Mouse (Mus musculus) left cerebral cortex, adult 8-10 months (tissue): Measurements from ENCODE around the gene Tmem158. TPM values are rescaled to one million over a fixed set of nuclear protein-coding genes. Genes with fewer than 3 reads are reported as not detected.

Experiments used
- DNase-seq, 2 experiments: peaks; one replicate each; pipeline ENCODE4 v3.0.0; 2022; ENCODE audit warnings: low spot score in 2 of 2
- total RNA-seq, 4 experiments: library from RNA; stranded (reverse); gene quantifications; 2 replicates each; pipeline ENCODE4 v1.2.4; 2022

Tmem158 gene
- 10 to 100 TPM; 73.6 to 80.0 (median 74.8) TPM for total RNA-seq

DNA sequence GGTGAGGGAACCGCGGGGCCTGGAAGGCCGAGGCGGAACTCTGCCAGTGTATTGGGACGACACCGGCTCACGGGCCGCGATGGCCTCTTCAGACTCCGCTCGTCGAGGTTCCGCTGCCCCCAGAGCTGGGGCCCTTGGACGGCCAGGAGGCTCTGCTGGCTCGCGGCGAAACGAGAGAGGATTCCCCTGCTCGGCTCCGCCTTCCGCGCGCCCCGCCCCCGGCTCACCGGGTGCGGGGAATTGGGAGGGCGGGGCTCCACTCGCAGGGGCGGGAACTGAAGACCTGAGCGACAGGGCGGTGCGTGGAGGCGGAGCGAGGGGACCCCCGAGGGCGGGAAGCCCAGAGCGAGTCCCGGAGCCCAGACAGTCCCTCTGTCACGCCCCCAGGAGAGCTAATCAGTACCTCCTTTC, at the start of gene Tmem158:
TSS of gene Tmem158 (minus strand) at position 154 of the 411 bp plus-strand sequence.
- peak in 1 of 2 experiments; percentile 71 for DNase-seq

DNA sequence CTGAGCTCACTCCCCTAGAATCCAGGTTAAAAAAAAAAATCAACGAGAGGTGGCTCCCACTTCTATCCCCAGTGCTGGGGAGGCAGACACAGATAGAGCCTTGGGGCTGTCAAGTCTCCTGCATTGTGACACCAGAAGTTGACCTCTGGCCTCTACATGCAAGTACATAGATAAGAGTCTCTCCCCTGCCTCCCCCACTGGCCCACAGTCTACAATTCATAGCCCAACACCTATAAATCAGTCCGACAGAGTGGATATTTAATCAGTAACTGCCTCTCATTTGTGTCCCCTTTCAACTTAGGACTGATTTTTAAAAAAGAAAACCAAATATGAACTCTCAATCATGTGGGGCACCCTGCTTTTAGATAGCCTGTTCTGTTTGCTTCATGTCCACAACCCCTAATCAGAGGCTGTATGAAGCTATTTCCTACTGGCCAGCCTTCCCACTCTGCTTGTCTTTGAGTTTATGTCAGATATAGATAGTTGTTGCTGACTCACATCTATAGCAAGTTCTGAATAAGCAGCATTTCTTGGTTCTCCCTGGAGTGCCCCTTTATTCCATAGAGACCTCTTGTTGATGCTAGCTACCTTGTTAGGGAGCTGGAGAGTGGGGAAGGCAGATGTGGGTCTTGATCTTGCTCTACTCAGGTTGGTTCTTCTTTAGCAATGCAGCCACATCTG, 49.3 kb upstream of the Tmem158 start:
- no peak for DNase-seq

DNA sequence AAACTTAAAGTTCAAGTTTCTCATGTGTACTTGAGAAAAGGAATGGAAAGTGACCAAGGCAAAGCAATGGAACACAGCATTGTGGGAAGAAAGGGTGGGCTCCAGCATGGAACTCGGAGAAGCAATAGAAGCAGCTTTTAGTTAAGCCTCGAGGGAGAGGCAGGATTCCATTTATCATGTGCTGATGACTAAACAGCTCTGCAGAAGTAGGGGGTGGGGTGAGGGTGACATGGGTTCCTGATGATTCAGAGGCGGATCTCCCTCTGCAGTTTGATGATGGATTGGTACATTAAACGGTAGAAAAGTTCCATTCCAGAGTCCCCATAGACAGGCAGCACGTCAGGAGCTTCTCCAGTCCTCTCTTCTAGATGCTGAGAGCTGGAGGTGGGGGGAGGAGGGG, 48.5 kb upstream of the Tmem158 start:
- DNase-seq: peak in 1 of 2 experiments; percentile 11

DNA sequence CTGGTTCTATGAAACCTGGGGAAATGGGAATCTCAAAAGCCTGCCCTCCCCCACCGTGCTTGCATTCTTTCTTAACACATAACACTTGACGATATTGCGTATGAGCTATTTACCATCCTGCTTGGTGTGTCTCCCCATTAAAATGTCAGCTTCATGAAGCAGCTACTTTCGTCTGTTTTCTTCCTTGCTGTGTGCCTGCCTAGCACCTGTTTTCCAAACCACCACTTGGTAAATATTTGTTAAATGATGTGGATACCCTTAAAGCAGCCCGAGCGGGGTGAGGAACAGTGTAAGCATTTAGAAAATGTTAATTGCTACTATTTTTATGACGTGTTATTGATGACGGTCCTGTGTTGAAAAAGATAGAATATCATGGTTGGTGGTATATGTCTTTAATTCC, 44.4 kb upstream of the Tmem158 start:
- DNase-seq: no peak

DNA sequence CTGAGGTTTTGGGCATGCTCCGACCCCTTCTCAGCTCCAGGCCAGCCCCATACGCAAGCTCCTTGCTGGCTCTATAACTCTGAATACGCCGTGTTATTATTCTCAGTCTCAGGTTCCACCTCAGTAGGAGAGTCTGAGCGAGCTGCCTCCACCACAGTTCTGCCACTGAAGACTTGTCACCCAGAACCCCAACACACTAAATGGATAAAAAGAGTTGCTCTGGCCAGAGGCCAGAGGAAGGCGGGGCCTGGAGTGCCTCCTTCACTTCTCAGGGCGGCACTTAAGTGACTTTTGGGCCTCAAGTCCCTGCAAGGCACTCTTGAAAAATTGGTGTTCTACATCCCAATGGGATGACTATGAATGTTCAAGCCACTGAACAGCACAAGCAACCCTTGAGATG, 43.4 kb upstream of the Tmem158 start:
- DNase-seq: no peak

DNA sequence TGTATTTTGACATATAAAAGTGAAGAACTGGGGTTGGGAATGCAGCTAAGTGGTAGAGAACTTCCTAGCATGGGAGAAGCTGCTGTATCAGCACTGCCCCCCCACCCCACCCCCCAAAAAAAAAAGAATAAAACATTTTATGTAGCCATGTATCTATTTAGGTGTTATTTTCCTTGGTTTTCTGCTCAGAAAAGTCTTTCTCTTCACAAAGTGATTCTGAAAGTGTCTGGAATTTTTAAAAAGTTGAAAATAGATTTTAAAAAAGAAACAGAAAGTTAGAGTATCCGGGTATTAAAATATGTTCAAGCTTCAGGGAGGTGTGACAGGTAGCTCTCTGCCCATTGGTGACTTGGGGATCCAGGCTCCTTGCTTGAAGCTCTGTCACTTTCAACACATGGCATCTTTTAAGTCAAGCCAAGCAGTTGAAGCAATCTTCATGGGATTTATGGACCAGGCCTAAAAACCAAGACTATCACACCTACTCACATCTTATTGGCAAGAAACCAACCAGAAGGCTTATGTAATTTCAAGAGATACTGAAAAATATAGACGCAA, 42.3 kb upstream of the Tmem158 start:
- no peak for DNase-seq

DNA sequence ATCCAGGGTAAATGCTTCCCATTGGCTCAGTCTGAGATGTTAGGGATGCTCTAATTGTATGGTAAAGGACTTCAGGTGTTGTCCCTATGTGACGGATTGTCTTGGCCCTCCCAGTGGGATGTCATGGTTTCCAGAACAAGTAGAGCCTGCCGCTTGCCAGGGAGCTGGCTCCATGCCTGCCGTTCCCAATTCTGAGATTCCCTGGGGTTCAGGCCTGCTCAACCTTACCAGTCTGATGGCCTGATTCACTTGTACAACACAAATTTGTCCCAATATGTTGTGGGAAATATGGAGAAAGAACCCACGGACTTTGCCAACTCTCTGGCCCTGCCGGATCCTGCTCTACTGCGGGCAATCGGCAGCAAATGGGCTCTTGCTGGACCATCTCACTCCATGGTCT, 37.3 kb upstream of the Tmem158 start:
- DNase-seq: no peak

DNA sequence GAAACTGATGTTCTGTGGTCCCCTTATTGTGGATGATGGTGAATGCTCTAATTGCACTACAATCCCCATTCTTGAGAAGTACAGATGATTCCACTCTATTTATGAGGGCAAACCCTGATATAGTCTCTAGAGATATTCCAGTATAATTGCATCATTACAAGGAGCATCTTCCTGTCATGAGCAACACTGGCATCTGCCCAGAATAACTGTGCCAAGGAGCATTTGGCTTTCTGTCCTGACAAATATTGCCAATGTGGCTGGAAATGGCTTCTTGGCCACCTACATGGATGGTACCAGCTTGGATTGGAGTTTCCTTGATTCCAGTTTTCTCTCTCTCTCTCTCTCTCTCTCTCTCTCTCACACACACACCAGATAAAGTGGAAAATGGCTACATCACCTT, 35.7 kb upstream of the Tmem158 start:
- DNase-seq: no peak

DNA sequence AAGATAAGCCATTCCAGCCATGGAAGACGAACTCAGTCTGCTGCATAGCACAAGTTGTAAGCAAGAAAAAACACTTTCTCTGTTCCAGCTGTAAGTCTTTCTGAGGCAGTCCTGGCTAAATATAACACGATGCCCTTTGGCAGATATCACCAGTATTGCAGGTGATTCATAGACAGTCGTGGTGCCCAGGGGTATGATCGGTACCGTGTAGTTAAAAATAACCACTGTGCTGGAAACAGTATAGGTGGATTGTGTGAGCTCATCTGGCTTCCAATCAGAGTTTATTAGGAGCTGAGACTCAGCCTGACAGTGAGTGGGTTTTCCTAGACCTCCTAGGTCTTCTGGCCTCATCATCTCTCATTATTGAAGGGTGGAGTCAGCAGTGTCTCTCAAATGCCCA, 34.0 kb upstream of the Tmem158 start:
- no peak for DNase-seq

DNA sequence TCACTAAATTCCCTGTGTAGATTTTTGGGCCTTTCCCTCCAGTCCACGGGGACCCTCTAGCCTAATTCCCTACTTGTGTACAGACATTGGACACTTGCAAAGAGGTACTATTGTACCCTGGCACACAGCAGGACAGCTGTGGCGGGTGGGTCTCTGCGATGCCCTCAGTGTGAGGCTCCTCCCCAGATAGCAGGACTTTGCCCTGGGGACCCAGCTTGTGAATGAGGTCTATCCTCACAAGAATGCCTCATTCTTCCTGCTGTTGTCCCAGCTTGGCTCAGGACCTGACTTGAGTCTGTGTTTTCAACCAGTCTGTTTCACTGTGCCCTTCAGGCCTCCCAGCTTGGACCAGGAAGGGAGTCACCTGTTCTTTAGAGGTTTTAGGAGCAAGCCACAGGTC, 27.8 kb upstream of the Tmem158 start:
- no peak for DNase-seq

DNA sequence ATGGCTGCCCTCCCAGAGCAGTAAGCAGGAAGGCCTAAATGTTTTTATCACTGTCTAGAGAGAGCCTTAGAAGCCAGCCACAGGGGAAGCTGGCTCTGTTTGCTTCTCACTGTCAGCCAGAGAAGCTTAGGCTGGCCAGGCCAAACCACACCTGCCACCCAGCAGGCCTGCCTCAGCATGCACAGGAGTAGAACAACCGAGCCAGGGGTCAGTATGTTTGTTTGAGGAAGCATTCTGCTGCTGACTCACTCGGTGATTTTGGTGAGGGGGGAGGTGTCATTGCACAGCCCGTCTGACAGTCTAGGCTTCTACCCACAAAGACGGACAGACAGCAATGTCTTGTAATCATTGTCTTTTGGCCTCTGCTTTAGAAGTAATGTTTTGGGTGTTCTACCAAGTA, 25.1 kb upstream of the Tmem158 start:
- DNase-seq: no peak

DNA sequence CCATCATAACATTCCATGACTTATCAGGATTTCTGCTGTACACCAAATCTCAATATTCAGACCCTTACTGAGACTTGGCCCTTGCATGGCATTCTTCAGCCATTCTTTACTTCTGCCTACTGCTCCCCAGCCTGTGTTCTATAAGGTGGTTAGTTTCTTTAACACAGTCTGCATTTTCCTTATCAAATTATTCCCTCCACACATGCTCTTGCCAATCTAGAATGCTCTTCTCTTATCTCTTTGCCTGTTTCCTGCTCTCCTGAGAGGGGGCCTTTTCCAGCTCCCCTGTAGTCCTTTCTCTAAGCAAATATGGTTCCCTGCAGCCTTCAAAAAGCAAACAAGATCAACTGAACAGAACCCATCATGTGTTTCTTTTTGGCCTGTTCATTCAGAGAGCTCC, 20.2 kb upstream of the Tmem158 start:
- no peak for DNase-seq

DNA sequence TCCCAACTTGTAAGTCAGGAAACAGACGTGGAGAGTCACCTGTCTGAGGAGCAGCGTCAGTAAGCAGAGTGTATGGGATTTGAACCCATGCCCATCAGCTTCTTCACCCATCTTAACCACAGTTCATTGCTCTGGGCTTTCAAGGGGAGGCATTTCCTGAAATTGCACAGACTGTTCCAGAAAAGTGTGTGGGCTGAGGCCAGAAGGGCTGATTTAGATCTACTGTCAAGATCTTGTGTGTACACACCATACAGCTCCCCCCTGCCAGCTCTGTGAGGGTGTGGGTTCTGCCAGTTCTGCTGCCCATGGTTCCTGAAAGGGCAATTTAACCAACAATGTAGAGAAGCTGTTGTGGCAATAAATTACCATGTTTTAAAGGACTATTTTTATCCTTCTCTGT, 17.4 kb upstream of the Tmem158 start:
- no peak for DNase-seq

DNA sequence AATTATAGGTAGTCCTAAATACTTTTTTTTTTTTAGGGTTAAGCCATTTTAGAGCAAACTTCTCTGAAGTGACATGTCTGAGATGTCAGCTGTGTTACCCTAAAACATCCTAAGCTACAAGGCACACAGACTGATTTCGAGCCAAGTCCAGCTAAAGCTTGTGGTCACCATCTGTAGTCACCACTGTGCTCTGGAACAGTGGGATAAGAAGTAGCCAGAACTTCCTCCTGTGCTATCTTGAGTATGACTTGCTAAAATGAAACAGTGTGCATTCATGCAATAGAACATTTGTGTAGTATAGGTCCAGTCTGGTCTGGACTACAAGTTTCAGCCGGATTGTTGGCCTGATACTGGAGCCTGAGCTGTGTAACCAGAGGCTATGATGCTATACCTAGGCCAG, 14.8 kb upstream of the Tmem158 start:
- DNase-seq: no peak

DNA sequence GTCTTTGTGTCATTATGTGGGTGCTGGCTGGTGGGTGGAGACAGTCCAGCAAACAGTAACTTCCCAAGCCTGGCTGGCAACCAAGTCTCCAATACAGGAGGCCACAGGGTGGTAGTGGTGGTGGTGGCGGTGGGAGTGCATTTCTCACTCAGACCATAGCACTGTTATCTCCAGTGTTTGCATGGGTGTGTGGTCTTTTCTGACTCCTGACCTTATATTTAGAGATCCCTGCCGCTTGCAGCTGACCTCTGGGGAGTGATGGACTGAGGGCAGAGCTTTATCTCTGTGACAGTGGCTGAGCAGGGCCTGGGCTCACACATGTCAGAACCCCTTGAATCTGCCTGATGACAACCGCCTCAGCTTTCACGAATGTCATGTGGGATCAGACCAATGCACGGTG, 14.1 kb upstream of the Tmem158 start:
- DNase-seq: no peak

DNA sequence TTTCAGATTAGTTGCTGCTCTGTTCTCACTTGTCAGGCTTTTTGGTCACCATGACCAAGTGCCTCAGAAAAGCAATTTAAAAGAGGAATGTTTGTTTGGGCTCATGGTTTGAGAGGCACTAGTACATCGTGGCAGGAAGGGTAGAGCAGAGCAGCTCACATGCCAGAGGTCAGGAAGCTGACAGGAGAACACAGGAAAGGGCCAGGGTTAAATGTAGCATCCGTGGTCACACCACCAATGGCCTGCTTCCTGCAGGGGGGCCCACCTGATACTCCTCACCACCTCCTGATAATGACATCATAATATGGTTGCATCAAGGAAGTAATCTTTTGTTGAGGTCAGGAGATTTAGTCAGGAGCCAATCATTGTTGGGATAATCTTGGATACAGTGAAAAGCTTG, 13.3 kb upstream of the Tmem158 start:
- no peak for DNase-seq

DNA sequence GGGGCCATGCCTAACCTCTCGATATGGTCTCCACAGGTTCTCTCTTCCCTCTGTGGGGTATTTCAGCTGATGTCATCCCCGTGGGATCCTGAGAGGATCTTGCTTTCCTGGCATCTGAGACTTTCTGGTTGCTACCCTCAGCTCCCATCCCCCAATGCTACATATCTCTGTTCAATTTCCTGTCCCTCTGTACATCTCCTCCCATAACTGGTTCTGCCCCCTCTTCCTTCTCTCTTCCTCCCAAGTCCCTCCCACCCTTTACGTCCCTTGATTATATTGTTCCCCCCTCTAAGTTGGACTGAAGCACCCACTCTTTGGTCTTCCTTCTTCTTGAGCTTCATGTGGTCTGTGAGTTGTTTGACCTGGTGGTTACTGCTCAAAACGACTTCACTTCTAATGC, 11.0 kb upstream of the Tmem158 start:
- DNase-seq: no peak

DNA sequence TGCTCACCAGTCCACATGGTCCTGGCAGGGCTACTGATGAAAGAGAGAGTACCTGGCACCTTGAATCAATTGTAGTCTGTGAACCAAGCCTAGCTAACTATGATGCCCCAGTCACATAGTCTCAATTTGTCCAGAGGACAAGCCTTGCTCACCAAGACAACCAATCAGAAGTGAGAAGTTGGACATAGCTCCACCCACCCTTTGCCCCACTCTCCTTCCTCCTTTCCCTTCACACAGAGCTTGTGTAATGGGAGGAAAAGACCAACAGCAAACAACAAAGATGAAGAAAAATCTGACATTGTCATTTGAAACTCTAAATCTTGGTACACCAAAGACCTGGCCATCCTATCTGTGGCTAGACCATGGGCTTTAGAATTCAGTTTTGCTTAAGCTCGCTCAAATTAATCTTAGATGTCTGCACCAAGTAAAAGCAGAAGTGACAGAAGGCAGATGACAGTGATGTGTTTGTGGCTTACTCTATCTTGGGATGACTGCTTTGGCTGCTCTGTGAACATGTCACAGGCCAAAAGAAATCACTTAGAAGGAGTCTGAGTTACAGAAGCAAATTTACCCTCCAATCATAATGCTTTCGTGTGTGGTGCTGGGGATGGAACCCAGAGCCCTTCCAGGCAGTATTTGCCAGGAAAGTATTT, 9.5 kb upstream of the Tmem158 start:
- DNase-seq: no peak

DNA sequence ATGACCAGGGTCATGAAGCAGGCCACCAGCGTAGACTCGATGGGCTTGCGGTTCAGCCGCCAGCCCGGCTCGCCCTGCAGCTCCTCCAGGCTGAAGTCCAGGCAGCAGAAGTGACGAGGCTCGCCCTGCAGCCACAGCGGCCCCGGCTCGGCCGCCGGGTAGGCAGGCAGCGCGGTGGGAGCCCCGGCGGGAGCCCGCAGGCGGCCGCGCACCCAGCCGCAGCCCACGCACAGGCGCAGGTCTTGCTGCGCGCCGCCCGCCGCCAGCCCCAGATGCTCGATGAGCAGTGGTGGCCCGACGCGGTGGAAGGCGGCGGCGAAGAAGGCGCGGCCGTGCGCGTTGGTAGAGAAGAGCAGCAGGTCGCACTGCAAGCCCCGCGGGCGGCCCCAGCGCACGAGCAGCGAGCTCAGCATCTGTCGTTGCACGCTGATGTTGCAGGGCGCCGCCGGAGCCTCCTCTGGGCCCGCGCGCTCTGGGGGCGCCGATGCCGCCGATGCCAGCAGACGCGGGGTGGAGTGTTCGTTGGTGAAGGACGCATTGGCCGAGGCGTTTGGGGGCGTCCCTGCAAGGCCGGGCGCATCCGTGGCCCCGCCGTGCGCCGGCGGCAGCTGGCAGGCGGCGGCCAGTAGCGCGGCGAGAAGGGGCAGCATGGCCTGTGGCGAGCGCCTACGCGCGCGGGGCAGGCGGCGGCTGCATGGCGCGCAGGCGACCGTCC, 511 bp downstream of the Tmem158 start:
- DNase-seq: peak; percentile 46 to 69

DNA sequence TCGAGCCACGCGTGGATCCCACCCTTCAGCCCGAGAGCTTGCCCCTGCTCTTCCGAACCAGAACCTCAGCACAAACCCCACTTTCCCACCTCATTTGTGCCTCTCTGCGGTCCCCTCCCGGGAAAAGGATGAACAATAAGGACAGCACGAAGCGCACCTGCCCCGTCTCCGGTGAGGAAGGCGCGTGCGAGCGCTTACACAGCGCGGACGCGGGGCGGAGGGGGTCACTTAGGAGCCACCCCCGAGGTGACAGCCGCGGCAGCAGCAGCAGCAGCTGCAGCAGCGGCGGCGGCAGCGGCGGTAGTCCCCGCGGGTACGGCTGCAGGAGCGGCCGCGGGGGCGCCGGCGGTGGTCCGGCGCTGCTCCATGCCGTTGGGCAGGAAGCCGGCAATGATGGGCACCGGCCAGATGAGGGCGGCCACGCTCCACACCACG, 1.1 kb downstream of the Tmem158 start:
- DNase-seq: peak; percentile 22 to 33

DNA sequence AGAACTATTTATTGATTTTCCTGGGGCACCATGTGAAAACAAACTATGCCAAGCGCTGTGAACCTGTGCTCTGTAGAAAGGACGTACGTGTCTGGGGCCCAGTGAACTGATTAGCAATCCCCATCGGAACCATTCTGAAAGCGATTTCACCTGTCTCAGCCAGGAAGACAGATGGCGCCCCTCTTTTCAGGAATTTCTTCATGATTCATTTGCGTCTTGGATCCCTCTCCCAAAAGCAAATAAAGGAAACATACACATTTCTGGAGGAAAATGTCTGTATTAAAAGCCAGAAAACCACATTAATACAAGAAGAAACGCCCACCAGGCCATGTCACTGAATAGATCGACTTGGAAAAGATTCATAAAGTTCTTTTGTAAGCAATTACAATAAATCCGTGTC, 1.8 kb downstream of the Tmem158 start:
- no peak for DNase-seq

DNA sequence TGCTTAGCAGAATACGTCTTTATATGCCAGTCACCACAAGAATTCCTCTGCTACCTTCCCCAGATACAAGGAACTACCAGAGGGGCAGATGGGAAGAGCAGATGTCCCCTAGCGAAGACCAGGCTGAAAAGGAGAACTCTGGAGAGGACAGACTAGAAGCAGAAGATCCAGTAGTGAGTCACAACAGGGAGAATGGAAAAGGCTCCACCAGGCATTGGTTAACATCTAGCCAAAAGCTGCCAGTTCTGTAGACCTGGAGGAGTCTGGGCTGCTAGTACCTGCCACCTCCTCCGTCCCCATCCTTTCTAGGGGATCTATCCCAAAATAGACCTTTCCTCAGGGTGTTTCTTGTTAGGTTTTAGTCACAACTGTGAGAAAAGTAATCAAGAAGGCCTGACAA, 4.8 kb downstream of the Tmem158 start:
- DNase-seq: peak in 1 of 2 experiments; percentile 68
